Mouse (Mus musculus) regulatory T cell (primary cell): ENCODE results near the gene Olfr317.
"Not testable (repeated sequence)": the region's sequence is repeated elsewhere in the genome, so short reads cannot be mapped to it uniquely, and the experiment has no call there.

Experiments
- in situ Hi-C: fragments of 300-600 bp; cut with MboI, MseI; formaldehyde crosslinking; loops from one replicate; pipeline ENCODE4 v1.15.1; 2025; ENCODE audit warnings: high pct_unique_total_duplicates

Gene Olfr317

DNA sequence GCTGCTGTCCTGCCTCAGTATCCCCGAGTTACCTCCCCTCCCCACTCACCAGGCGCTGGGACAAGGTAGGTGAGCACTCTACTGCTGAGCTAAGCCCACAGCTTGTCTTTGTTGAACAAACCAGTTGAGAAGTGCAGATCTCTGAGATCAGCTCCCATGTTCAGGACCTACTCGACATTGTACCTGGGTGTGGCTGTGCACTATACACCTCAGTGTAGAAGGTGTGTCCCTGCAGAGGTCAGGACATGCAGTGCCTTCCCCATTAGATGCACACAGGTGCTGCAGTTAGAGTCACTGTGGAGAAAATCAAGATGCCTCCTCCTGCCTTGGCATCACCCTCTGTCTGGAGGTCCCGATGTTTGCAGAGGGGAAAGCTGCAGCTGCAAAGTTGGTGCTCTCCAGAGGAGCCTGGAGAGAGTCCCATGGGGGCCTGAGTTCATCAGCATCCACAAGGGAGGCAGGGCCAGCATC lies at the start of gene Olfr317:
TSS of gene Olfr317 (minus strand) at position 421 of the 471 bp plus-strand sequence.
- in situ Hi-C loops, result no loop called here

DNA sequence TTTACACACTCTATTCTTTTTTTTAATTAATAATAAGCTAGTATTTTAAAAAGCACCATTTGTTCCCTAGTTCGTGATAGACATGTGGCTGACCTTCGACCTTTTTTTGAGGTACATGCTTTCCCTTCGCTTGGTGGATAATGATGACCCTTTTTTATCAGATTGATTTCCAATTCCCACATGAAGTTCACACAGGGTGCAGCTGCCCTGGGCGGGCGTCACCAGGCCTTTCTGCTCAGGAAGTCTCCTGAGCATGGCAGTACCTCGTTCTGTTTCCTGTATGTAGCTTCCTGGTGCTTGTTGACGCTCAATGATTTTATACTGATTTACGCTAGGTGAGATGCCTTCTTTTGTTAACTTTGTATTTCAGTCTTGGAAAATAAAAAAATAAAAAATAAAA lies 49.3 kb upstream of the Olfr317 start:
- in situ Hi-C loops, result no loop called here

DNA sequence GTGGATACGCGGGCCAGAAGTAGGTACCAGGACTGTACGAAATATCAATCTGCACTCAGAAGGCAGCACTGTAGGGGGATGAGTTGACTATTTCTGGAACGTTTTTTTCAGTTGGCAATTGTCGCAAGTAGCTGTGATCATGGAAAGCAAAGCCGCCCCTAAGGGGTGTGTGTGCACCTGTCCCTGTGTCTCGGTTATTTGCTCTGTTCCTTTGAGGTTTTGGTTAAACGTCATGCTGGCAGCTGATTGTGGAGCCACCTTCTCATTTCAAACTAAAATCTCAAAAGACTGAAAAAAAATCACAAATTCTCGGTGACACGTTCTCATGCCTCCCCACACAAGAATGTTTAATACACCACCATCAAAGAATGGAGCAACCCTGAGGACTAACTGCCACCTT lies 48.6 kb upstream of the Olfr317 start:
- in situ Hi-C loops, result no loop called here

DNA sequence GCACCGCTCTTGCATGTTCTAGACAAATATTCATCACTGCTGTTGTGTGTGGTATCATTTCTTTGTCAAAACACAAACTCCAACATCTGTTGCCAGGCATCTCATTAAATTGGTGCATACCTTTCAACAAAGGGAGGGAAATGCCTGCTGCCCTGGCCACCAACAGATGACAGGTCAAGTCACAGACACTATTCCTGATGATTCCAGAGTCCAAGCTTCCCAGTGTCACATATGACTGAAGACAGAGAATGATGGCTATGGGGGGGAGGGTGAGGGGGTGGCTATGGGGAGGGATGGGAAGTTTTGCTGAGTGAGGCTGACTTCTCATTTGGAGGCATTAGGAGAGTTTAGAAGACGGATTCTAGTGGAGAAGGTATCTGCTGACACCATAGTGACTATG lies 45.2 kb upstream of the Olfr317 start:
- in situ Hi-C loops, result no loop called here

DNA sequence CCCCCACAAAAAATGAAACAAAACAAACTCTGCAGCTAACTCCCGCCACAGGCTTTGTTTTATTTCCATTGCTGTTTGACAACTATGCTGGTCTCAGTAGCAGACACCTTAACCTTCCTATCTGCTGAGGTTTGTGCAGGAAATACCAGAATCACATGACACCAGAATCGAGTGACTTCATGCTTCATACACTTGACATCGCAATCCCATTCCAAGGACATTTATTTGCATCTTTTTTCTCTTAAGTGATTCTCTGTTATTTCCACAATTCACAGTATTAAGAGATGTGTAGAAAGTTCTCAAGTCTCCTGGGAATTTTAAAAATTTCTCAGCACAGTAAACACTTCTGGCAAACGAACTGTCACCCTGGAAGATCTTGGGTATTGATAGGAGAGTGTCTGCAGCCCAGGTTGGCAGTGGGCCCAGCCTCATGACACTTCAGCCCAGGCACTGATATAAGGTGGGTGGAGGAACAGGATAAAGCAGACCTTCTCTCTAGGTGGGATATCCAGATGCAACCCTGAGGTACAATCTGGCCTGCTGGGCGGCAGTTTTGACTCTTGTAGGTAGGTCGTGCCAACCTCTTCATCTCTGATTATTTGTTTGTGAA lies 43.6 kb upstream of the Olfr317 start, which contains the start of gene Olfr314:
TSS of gene Olfr314 (plus strand) at position 473 of the 610 bp plus-strand sequence.
- in situ Hi-C loops, result no loop called here

DNA sequence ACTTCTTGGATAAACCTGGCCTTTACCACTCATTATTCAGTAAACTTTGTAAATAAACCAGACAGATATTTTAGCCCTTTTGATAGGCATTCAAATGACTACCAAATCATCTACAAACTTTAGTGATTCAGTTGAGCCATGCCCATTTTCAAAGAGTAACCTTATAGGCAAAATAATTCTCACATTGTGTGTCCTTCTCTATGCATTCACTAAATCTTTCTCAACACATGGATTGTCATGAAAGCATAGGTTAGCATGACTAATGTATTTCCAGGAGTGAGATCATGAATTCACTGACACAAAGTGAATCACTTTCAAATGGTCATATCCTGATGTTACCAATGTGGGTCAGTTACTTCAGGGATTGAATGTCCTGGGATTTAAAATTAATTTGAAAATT lies 33.9 kb upstream of the Olfr317 start, which contains the start of gene Olfr315:
TSS of gene Olfr315 (plus strand) at position 301 of the 400 bp plus-strand sequence.
- in situ Hi-C loops, result no loop called here

DNA sequence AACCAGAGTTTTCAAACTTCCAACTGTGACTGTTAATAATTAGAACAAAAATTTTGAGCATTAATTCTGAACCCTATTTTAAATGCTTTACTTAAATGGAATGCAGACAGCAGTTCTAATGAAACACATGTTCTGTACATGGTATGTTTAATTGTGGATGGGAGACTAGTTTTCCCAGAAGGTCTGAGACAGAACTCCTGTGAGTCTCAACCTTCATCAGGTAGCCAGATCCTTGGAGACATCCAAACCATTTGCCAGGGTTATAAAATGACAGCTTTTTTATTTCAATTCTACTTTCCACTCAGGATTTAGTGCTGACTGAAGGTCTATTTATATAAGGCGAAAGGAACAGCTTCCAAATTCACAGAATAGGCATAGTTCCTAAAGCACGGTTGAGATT lies 13.4 kb upstream of the Olfr317 start, which contains the start of gene Olfr316:
TSS of gene Olfr316 (plus strand) at position 301 of the 400 bp plus-strand sequence.
- in situ Hi-C loops, result no loop called here

DNA sequence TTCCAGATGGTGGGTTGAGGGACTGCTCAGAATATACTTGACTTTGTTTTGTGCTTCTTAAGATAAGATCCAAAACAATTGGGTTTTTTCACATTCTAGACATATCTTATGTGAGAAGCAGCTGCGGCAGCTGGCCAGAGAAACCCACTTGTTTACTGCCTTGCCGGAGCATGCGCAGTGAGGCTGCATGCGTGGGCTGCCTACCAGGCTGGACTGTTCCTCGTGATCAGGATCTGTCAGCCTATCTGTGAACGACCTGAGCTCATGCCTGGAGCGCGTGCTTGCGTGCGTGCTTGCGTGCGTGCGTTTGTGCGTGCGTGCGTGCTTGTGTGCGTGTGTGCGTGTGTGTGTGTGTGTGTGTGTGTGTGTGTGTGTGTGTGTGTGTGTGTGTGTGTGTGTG lies 12.1 kb upstream of the Olfr317 start:
- in situ Hi-C loops, result not testable (repeated sequence)

DNA sequence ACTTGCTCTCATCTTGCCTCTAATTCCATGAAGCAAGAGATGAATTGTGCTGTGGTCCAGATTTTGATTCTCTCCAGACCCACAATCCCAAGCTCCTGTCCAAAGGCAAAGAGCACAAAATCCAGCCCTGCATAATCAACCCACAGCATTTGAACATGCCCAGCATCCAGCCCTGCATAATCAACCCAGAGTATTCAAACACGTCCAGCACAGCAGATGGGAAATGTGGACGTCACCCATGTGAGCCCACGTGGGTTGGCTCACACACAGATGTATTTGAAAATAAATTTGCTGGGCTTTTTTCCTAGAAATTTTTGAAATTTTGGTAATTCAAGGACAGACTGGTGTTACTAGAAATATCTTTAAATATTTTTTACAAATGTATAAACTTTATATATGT lies 5.6 kb downstream of the Olfr317 start:
- in situ Hi-C loops, result no loop called here

DNA sequence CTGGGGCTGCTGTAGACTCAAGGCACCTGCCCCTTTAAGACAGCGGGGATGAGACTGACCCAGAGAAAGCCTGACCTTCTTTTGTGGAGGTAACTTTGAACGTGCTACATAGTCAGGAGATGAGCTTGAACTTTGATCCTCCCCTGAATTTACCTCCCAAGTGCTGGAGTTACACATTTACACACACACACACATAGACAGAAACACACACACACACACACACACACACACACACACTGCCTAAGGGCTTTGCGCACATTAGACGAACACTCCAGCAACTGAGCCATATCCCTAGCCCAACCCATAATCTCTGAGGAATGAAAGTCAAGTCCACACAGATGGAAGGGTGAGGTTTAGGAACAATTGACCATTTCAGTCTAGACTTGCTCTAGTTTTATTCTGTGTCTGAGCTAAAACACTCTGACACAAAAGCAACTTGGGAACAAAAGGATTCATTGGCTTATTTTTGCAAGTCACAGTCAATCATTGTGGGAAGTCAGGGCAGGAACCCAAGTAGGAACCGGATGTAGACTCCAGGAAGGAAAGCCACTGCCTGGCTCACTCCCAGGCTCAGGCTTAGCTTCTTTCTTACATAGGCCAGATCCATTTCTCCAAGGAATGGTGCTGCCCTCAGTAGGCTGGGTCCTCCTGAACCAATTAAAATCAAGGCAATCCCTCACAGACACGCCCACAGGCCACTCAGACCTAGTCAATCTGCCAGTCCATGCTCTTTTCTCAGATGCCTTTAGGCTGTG lies 10.9 kb downstream of the Olfr317 start:
- in situ Hi-C loops, result not testable (repeated sequence)

DNA sequence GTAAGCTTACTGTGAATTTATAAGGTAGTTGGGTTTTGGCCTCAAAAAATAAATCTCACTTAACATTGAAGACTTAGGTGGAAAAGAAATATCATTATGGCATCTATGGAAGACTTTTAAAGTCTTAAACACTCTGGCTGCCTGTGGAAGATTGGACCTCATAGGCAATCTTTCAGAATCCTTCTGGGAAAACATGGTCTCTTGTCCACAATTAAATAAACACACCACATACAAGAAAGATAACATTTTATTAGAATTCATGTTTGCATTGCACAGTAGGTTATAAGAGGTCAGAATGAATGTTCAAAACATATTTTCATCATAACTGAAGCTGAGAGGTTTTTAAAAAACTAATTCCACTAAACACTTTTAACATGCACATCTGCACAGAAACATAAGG lies 15.1 kb downstream of the Olfr317 start, which contains the start of gene Olfr318:
TSS of gene Olfr318 (minus strand) at position 101 of the 400 bp plus-strand sequence.
- in situ Hi-C loops, result loop anchor here (5.0 kb wide), 2 partner anchors 33 to 42 kb away; partner anchors contain the start of gene Olfr320

DNA sequence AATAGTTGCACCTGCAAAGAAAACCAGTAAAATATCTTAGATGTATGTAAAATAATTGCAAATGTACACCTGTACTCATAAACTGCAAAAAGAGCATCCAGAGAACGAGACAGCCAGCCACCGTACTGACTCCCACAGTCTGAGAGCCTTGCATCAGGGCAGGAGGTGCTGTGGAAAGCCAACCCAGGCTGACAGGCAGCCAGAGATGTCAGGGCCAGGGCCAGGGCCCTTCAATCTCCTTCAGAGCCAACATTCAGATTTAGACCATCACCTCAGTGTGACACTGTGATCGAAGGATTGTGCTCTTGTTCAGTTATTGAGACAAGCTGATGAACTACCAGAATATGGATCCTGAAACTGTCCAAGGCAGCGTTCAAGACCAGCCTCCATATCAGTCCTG lies 19.3 kb downstream of the Olfr317 start:
- in situ Hi-C loops, result loop anchor here (5.0 kb wide), 2 partner anchors 37 to 38 kb away; partner anchors contain the start of gene Olfr320

DNA sequence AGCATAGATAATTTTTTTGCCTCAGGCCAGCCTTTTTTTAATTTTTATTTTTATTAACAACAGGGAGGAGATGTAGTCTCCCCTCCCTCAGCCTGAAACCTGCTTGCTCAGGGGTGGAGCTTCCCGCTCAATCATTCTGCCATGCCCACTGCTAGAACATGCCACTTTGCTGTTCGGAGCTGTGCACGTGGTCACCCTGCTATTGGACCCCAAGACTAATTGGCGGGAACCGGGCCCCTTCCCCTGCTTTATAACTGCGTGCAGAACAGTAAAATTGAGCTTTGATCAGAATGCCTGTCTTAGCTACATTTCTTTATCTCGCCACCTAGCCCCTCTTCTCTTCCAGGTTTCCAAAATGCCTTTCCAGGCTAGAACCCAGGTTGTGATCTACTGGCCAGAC lies 21.3 kb downstream of the Olfr317 start:
- in situ Hi-C loops, result not testable (repeated sequence)

DNA sequence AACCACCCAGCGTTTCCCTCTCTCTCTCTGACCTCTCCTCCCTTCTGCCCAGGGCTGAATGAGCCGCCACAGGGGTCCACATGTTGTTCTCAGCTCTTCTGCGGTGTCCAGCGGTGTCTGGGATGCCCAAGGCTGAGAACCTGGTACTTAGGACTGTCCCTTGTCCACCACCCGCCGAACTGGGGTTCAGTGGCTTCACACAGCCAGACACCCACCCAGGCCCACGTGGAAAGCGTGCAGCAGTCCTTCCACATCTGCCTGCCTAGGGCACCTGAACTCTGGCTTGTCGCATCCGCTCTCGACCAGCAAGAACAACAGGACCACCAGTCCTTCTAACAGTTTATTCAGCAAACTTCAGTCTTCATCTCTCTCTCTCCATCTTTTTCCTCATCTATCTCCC lies 29.9 kb downstream of the Olfr317 start:
- in situ Hi-C loops, result no loop called here

DNA sequence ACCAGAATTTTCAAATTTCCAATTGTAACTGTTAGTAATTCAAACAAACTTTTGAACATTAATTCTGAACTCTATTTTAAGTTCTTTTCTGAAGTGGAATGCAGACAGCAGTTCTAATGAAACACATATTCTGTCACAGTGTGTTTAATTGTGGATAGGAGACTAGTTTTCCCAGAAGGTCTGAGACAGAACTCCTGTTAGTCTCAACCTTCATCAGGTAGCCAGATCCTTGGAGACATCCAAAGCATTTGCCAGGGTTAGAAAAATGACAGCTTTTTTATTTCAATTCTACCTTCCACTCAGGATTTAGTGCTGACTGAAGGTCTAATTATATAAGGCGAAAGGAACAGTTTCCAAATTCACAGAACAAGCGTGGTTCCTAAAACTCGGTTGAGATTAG lies 40.1 kb downstream of the Olfr317 start, which contains the start of gene Olfr319:
TSS of gene Olfr319 (plus strand) at position 301 of the 400 bp plus-strand sequence.
- in situ Hi-C loops, result loop anchor here (25.0 kb wide), 1 partner anchor 1837 kb away; no protein-coding TSS in a partner anchor
